Mouse (Mus musculus) lung, embryonic 15.5 days (tissue): Measurements from ENCODE around the gene Larp4. TPM values are rescaled to one million over a fixed set of nuclear protein-coding genes. Genes with fewer than 3 reads are reported as not detected.

ENCODE experiments used
- ATAC-seq: fragments of 200-750 bp; cut with Nextera tagmentation; 2 replicates; pipeline ENCODE4 v1.8.0; 2017; ENCODE audit warnings: moderate number of reproducible peaks, borderline replicate concordance; ENCODE audit not compliant: low FRiP score, low TSS enrichment; ENCODE audit errors: extremely low read depth
- H3K27ac ChIP-seq: fragments of 300-500 bp; sonication (generic); 2 replicates; pipeline ENCODE4 v1.5.1; 2015; ENCODE audit warnings: moderate library complexity, mild to moderate bottlenecking, inconsistent platforms
- H3K27me3 ChIP-seq: fragments of 300-500 bp; sonication (generic); 2 replicates; pipeline ENCODE4 v1.6.1; 2015; ENCODE audit warnings: inconsistent platforms
- H3K36me3 ChIP-seq: fragments of 300-500 bp; sonication (generic); 2 replicates; pipeline ENCODE4 v1.6.1; 2015; ENCODE audit warnings: inconsistent platforms
- H3K4me1 ChIP-seq: fragments of 300-500 bp; sonication (generic); 2 replicates; pipeline ENCODE4 v1.6.1; 2015; ENCODE audit warnings: inconsistent platforms
- H3K4me2 ChIP-seq: fragments of 300-500 bp; sonication (generic); 2 replicates; pipeline ENCODE4 v1.6.1; 2015; ENCODE audit warnings: inconsistent platforms, mild to moderate bottlenecking, moderate library complexity
- H3K4me3 ChIP-seq: fragments of 300-500 bp; sonication (generic); 2 replicates; pipeline ENCODE4 v1.5.1; 2015; ENCODE audit warnings: mild to moderate bottlenecking, inconsistent platforms
- H3K9ac ChIP-seq: fragments of 300-500 bp; sonication (generic); 2 replicates; pipeline ENCODE4 v1.6.1; 2015; ENCODE audit warnings: inconsistent platforms
- H3K9me3 ChIP-seq: fragments of 300-500 bp; sonication (generic); 2 replicates; pipeline ENCODE4 v1.6.1; 2016; ENCODE audit warnings: inconsistent platforms
- WGBS: fragments of 180-500 bp; shearing (Covaris S2); methylation state at CpG from one replicate; pipeline ENCODE4 v1.1.7; 2015; 5-methylcytosine and 5-hydroxymethylcytosine counted together
- polyA plus RNA-seq: library from polyadenylated mRNA; unstranded; fragments of >200 nt; fragmentation: Nextera tagmentation; extraction: Ambion mirVana; gene quantifications from 2 replicates; pipeline ENCODE4 v1.2.1, GENCODE M21; 2015

The Larp4 gene
- polyA plus RNA-seq, 1 experiment from 2014 or later = 30.8 TPM

DNA sequence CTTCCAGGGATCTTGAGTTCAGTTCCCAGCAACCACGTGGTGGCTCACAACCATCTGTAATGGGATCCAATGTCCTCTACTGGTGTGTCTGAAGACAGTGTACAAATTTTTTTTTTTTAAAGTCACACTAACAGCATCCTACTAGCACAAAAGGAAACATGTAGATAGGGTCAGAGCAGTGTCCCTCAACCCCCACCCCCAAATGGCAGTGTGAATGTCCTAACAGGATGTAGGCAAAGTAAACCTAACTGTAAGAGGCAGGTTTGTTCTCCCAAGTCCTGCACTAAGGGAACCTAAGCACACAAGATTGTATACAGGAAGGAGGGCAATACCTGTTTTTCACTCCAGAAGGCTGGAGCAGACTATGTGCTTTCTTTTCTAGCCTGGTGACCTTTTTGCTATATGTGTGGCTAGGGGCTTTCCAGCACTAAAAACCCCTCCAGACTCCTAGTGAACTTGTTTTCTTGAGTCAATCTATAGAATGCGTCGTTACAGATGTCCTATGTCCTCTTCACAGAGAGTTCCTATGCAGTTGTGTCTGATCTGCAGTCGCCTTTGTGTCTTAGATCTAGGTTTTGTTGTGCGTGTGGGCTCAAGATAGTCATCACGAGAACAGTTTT lies 48.5 kb downstream of the Larp4 start:
- H3K36me3 ChIP-seq = 0 out of 2 replicates have a peak, but pooled peaks cover 6% of the 10 kb centered on the region
- H3K27ac ChIP-seq = no peak overlapping the region
- ATAC-seq = no peak
- WGBS = 71% methylated on average over 6 of the region's 6 CpGs
- H3K9me3 ChIP-seq = no peaks in the 10 kb centered on the region
- no peak overlapping the region for H3K4me2 ChIP-seq
- H3K27me3 ChIP-seq = no peaks in the 10 kb centered on the region
- 0 out of 2 replicates have a peak, but pooled peaks cover 2% of the 10 kb centered on the region for H3K4me1 ChIP-seq
- no peak overlapping the region for H3K4me3 ChIP-seq
- H3K9ac ChIP-seq = no peak overlapping the region

DNA sequence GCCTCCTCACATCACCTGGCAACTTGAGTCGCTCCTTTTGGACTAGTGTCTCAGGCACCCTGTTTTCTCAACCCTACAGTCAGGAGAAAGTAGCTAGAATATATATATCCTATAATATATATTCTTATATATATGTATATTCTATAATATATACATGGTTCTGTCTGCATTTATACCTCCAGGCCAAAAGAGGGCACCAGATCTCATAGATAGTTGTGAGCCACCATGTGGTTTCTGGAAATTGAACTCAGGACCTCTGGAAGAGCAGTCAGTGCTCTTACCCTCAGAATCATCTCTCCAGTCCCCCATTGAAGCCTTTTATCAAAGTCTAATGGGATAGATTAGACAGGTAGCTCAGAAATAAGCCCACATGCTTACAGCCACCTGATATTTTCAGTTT lies 51.3 kb downstream of the Larp4 start:
- Histone ChIP-seq H3K9me3 (no peaks in the 10 kb centered on the region), H3K27me3 (no peaks in the 10 kb centered on the region), H3K36me3 (no peaks in the 10 kb centered on the region), H3K9ac (no peak overlapping the region), H3K27ac (no peak overlapping the region), H3K4me2 (no peak overlapping the region), H3K4me3 (no peak overlapping the region), H3K4me1 (0 out of 2 replicates have a peak, but pooled peaks cover 2% of the 10 kb centered on the region)
- WGBS = 84% methylated on average over 1 of the region's 1 CpGs
- no peak for ATAC-seq

DNA sequence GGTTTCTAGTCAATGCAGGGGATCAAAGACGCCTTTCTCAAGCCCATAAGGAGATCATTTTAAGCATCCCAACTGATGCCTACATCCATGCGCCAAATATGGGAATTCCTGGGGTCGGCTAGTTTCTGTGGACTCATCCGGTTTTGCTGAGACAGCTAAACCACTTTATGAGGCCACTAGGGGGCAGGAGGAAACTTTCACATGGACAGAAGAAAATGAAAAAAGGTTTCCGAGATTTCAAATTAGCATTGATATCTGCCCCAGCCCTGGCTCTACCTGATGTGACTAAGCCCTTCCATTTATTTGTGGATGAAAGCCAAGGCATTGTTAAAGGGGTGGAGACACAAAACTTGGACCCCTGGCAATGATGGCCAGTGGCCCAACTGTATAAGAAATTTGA lies 53.1 kb downstream of the Larp4 start:
- Histone ChIP-seq H3K4me3 (no peak overlapping the region), H3K36me3 (no peaks in the 10 kb centered on the region), H3K27ac (no peak overlapping the region), H3K4me2 (no peak overlapping the region), H3K27me3 (no peaks in the 10 kb centered on the region), H3K4me1 (0 out of 2 replicates have a peak, but pooled peaks cover 2% of the 10 kb centered on the region), H3K9me3 (no peaks in the 10 kb centered on the region), H3K9ac (no peak overlapping the region)
- no peak for ATAC-seq
- 16% methylated on average over 5 of the region's 5 CpGs for WGBS

DNA sequence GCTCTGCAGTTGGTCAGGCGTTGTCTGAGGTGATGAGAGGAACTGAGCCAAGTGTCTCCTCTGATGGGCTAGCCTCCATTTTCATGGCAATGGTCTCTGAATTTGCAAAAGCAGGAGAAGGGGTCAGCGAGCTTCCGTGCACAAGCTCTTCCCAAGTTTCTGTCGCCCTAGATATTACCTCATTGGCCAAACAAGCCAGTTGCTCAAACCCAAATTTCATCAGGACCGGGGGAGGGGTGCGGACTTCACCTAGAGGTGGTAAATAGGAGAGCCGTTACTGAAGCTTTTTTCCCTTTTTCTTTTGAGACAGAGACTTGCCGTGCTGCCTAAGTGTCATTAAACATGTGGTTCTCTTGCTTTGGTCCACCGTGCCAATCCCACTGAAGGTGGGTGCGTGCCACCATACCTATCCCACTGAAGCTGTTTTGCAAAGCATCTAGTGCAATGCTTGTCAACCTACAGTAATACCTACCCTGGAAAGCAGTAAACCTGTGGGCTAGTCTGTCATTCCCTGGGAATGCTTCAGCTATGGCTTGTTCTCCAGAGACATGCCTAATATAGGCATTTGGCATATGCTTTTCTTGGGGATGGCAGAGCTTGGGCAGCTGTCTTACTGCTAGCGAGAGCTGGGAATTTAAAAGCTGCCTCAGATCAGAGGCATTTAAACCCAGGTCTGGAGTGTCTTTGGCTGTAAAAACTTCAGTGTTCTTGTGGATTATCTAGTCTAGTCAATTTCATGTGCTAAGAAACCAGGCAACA lies 55.4 kb downstream of the Larp4 start:
- no peaks in the 10 kb centered on the region for H3K9me3 ChIP-seq
- no peaks in the 10 kb centered on the region for H3K36me3 ChIP-seq
- H3K27me3 ChIP-seq = no peaks in the 10 kb centered on the region
- H3K4me3 ChIP-seq = no peak overlapping the region
- no peak overlapping the region for H3K4me2 ChIP-seq
- no peak overlapping the region for H3K27ac ChIP-seq
- no peak overlapping the region for H3K9ac ChIP-seq
- ATAC-seq = no peak
- 72% methylated on average over 11 of the region's 11 CpGs for WGBS
- 0 out of 2 replicates have a peak, but pooled peaks cover 2% of the 10 kb centered on the region for H3K4me1 ChIP-seq

DNA sequence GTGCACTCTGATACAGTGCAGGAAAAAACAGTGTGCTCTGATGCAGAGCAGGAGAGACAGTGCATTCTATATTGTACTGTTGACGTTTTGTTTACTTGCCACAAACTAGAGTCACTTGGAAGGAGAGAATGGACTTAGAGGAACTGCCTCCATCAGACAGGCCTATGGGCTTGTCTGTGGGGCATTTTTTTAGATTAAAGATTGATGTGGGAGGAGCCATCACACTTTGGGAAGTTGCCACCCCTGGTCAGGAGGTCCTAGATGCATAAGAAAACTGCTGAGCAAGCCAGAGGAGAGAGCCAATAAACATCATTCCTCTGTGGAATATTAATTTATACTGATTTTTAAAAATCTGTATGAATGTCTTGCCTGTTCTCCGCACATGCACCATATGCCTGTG lies 58.3 kb downstream of the Larp4 start:
- Histone ChIP-seq H3K36me3 (no peaks in the 10 kb centered on the region), H3K4me3 (no peak overlapping the region), H3K27me3 (no peaks in the 10 kb centered on the region), H3K4me1 (peaks cover 3% of the 10 kb centered on the region; the same call in 1 of the 2 replicates), H3K4me2 (no peak overlapping the region), H3K9me3 (no peaks in the 10 kb centered on the region), H3K27ac (no peak overlapping the region), H3K9ac (no peak overlapping the region)
- ATAC-seq = no peak
- WGBS = 76% methylated on average over 2 of the region's 2 CpGs

DNA sequence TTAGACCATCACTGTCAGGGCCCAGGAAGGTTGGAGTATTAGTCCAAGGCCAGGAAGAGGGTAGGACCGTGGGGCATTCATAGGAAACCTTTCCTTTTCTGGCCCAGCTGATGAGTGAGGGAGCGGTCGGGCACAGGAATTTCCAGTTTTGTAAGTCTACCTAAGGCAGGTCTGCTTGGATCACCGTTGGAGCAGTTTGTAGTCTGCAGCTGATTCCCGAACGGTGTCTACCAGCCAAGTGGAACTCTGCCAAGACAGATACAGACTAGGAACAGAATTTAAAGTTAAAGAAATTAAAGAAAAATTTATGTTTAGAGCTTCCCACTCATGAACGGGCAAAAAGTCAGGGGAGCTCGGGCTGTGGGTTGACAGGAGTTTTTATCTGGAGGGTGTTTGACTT lies 59.6 kb downstream of the Larp4 start:
- H3K36me3 ChIP-seq = no peaks in the 10 kb centered on the region
- 34% methylated on average over 8 of the region's 8 CpGs for WGBS
- no peak for ATAC-seq
- H3K9ac ChIP-seq = no peak overlapping the region
- peaks cover 3% of the 10 kb centered on the region; the same call in 1 of the 2 replicates for H3K4me1 ChIP-seq
- no peak overlapping the region for H3K4me3 ChIP-seq
- H3K9me3 ChIP-seq = no peaks in the 10 kb centered on the region
- no peak overlapping the region for H3K4me2 ChIP-seq
- no peak overlapping the region for H3K27ac ChIP-seq
- no peaks in the 10 kb centered on the region for H3K27me3 ChIP-seq

DNA sequence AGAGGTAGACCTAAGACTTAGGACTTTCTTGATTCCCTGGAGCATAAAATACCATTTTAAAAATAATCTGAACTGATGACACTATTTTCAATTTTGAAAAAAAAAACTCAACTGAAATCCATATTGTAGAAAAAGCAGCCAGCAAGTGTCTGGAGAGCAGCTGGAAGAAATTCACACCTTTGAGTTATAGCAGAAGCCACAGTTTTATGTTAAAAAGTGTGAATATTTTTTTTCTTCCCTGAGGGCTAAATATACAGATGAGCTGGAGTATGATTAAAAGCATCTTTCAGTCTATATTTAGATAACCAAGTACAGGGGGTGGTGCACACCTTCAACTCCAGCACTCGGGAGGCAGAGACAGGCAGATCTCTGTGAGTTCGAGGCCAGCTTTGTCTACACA lies 60.0 kb downstream of the Larp4 start:
- WGBS = 85% methylated on average over 2 of the region's 2 CpGs
- Histone ChIP-seq H3K9ac (no peak overlapping the region), H3K36me3 (no peaks in the 10 kb centered on the region), H3K4me1 (peaks cover 3% of the 10 kb centered on the region; the same call in 1 of the 2 replicates), H3K4me2 (no peak overlapping the region), H3K9me3 (no peaks in the 10 kb centered on the region), H3K27me3 (no peaks in the 10 kb centered on the region), H3K27ac (no peak overlapping the region), H3K4me3 (no peak overlapping the region)
- no peak for ATAC-seq

DNA sequence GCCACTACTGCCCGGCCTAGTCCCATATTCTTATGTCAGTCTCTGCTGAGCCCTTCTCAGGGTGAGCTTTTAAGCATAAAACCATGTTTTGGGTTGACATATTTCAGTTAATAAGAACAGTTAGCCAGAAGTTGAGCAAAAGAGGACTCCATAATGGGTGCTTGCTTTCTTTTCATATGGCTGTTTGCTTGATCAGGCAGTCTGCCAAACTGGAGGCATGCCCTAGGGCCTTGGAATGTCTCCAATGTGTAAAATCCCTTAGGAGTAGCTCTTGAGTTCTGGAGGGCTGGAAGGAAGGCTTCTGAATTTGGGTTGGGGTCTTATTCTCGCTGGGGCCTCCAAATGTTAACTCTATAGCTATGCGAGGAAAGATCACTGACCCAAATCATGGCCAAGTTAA lies 62.7 kb downstream of the Larp4 start:
- Histone ChIP-seq H3K4me1 (peaks cover 3% of the 10 kb centered on the region; the same call in 1 of the 2 replicates), H3K27ac (peak overlapping the region; percentile 44), H3K36me3 (no peaks in the 10 kb centered on the region), H3K27me3 (no peaks in the 10 kb centered on the region), H3K9me3 (no peaks in the 10 kb centered on the region), H3K4me3 (no peak overlapping the region), H3K9ac (no peak overlapping the region), H3K4me2 (no peak overlapping the region)
- 73% methylated on average over 3 of the region's 3 CpGs for WGBS
- no peak for ATAC-seq

DNA sequence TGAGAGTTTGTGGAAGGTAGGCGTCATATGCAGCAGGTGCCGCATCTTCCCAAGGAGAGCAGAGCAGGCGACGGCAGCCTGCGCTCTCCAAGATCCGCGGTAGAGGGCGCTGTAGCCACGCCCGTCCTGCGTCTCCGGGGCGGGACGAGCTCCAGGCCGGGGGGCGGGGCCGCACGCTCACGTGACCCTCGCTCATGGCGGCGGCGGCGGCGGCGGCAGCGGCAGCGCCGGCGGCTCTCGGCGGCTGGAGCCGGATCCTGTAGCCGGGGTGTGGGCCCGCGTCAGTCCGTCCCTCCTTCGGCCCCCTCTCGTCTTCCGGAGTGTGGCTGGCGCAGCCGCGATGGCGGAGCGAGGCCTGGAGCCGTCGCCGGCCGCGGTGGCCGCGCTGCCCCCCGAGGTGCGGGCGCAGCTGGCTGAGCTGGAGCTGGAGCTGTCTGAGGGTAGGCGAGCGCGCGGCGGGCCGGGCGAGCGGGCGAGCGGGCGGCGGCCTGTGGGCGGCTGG lies 68.7 kb downstream of the Larp4 start, which contains the start of gene Dip2b:
Gene Dip2b, plus strand, starts transcription at position 195 of the 502 bp plus-strand sequence.
- Histone ChIP-seq H3K27ac (peak within 1 kb of the TSS; percentile 94), H3K36me3 (no peaks in the 10 kb centered on the region), H3K27me3 (no peaks in the 10 kb centered on the region), H3K9ac (peak within 1 kb of the TSS; percentile 86), H3K9me3 (no peaks in the 10 kb centered on the region), H3K4me1 (peaks cover 28% of the 10 kb centered on the region), H3K4me2 (peak within 1 kb of the TSS; percentile 84), H3K4me3 (peak within 1 kb of the TSS; percentile 81)
- ATAC-seq = peak; percentile 90
- WGBS = under 1% methylated on average over 52 of the region's 68 CpGs

DNA sequence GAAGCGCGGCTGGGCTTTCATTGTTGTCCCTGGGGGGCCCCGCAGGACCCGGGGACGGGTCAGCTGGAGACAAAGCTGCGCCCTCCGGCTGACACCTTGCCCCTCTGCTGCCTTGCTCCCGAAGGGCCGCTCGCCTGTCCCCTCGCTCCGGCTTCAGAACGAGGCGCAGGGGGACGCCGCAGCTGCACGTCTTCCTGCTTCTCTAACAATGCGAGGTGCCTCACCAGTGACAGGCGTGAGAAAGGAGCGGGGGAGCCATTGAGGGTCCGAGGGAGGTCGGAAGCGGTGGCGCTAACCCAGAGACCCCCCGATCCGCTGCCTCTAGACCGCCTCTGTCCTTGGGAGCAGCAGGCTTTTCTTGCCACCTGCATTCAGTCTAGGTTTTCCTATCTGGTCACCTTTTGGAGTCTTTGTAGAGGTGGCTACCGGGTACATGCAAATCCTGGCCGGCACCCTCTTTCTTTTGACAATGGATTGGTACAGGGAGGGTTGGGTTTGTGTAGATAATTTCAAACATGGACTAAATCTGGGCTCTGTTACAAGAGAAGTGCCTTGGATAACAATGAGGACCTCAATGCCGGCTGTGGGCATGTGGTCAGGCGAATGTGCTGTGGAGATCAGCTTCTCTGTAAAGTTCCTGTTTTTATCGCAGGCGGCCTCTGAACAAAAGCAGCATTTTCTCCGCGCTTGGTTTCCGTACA lies 69.3 kb downstream of the Larp4 start:
- peak overlapping the region; percentile 94 for H3K27ac ChIP-seq
- H3K9ac ChIP-seq = peak overlapping the region; percentile 86
- H3K9me3 ChIP-seq = no peaks in the 10 kb centered on the region
- no peaks in the 10 kb centered on the region for H3K27me3 ChIP-seq
- no peaks in the 10 kb centered on the region for H3K36me3 ChIP-seq
- peaks cover 28% of the 10 kb centered on the region for H3K4me1 ChIP-seq
- ATAC-seq = peak; percentile 69
- WGBS = under 1% methylated on average over 30 of the region's 36 CpGs
- peak overlapping the region; percentile 84 for H3K4me2 ChIP-seq
- H3K4me3 ChIP-seq = peak overlapping the region; percentile 81

DNA sequence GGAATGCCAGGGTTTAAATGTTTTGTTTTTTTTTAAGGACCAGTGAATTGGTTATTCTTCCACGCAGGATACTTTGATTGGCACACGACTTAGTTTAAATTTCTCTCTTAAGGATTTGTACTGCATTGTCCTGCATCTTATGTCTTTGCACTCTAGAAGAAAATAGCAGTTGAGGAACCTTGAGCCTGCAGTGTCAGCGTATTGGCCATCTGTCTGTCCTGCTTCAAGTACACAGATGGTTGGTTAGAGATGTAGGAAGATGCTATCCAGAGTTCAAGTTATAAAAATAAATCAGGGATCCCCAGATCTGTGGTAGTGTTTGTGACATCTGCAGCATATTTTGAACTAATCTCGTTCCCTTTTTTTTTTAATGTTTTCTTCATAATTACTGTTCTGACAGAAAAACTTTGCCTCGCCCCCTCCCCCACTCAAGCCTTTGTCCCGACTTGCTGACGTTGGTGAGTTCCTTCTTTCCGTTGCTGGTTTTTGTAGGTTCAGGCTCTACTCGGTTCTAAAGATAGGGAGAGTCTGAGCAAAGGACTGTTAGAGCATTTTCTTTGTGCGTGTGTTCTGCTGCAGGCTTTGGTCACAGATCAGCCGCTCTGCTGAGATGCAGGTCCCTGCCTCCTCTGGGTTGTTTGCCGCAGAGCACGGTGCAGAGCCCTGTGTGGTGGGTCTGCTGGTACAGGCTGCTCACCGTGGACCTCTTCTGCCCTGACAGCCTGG lies 70.8 kb downstream of the Larp4 start:
- WGBS = 23% methylated on average over 14 of the region's 14 CpGs
- ATAC-seq = no peak
- H3K36me3 ChIP-seq = no peaks in the 10 kb centered on the region
- H3K4me3 ChIP-seq = peak overlapping the region; percentile 8; the same call in 1 of the 2 replicates
- peaks cover 34% of the 10 kb centered on the region for H3K4me1 ChIP-seq
- peak overlapping the region; percentile 36 for H3K9ac ChIP-seq
- no peaks in the 10 kb centered on the region for H3K9me3 ChIP-seq
- no peak overlapping the region for H3K27ac ChIP-seq
- peak overlapping the region; percentile 84 for H3K4me2 ChIP-seq
- no peaks in the 10 kb centered on the region for H3K27me3 ChIP-seq
